Mouse (Mus musculus): ENCODE data around the gene Alkal2. TPM values are rescaled to one million over a fixed set of nuclear protein-coding genes. Genes with fewer than 3 reads are reported as not detected.

Gene Alkal2
- polyA plus RNA-seq, 1 experiment from 2014 or later, result 0.47 TPM

GRCm38 (mm10) chr12:30936899-30937298, 52.8 kb downstream of the Alkal2 start:
- DNase-seq (ENCODE audit: low spot score), result no peak
- Histone ChIP-seq H3K27ac (replicated peaks; ENCODE audit: low read depth, low read length) (no peak overlapping the region), H3K4me3 (ENCODE audit: low read depth, low read length) (no peak overlapping the region), H3K27me3 (ENCODE audit: control insufficient read depth, insufficient read depth, low read length) (no peaks in the 10 kb centered on the region), H3K4me2 (ENCODE audit: low read depth, severe bottlenecking) (no peak overlapping the region), H3K36me3 (ENCODE audit: control insufficient read depth, insufficient read depth, low read length) (no peaks in the 10 kb centered on the region), H3K9me3 (ENCODE audit: control insufficient read depth, low read length) (no peaks in the 10 kb centered on the region), H3K4me1 (ENCODE audit: control insufficient read depth, insufficient read depth, low read length) (no peaks in the 10 kb centered on the region), H3K9ac (ENCODE audit: low read length) (no peak overlapping the region)
- no peak for ATAC-seq (ENCODE audit: insufficient number of reproducible peaks, low FRiP score, low TSS enrichment, low read depth)
- 69% methylated on average over 2 of the region's 2 CpGs for WGBS

Other genes starting within 250 kb of the Alkal2 start
- 207 and 222 TPM in 2 replicates for gene Acp1, start 27.3 kb downstream of the Alkal2 start, polyA plus RNA-seq (2014; fragmentation: Nextera tagmentation; extraction: Ambion mirVana)
- 11.3 and 15.7 TPM in 2 replicates for gene Sh3yl1, start 27.3 kb downstream of the Alkal2 start, polyA plus RNA-seq (2014; fragmentation: Nextera tagmentation; extraction: Ambion mirVana)
- gene Fam110c, start 189.5 kb downstream of the Alkal2 start, polyA plus RNA-seq (2014; fragmentation: Nextera tagmentation; extraction: Ambion mirVana), result 0.11 and 0.21 TPM in 2 replicates